Mouse (Mus musculus): Measurements from ENCODE around the gene Tbc1d30.

DNA sequence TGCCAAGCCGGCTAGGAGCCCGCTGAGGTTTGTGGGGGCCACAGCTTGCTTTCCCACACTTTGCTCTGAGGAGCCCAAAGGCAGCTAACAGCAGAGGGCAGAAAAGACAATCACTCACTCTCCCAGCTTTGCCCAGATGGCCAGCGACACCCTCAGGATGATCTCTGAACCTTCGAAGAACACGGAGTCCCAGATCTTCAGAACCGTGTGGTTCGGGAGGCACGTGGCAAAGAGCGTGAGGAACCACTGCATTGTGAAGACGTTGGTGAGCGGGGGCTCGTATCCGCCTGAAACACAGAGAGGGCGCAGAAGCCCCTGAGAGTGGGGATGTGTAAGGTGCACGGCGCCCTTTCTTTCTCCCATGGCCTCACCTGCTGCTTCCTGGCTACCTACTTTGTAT is 56.6 kb downstream of the Tbc1d30 start:
- no peak for TF ChIP-seq CTCF (IDR thresholded peaks at IDR 0.05; ENCODE audit: extremely low read depth, insufficient read depth, insufficient read length, insufficient replicate concordance)
- TF ChIP-seq POLR2A (IDR thresholded peaks at IDR 0.05; ENCODE audit: low read depth, low read length) = no peak
